Mouse (Mus musculus) erythroblast, embryonic 14.5 days (primary cell): ENCODE measurements at regions not wholly inside any gene's neighbourhood (a gene's known extent, or its start where the extent isn't known, plus 50 kb on each side); places are given as distances from the start of the nearest gene placed in this dataset.

ENCODE experiments used
- H3K27me3 ChIP-seq: 2 replicates; pipeline ENCODE4 v1.6.1; 2012; ENCODE audit warnings: inconsistent platforms; ENCODE audit not compliant: control insufficient read depth
- H3K36me3 ChIP-seq: 2 replicates; pipeline ENCODE4 v1.6.1; 2012; ENCODE audit warnings: mild to moderate bottlenecking, inconsistent platforms; ENCODE audit not compliant: control insufficient read depth
- H3K4me1 ChIP-seq: 2 replicates; pipeline ENCODE4 v1.6.1; 2012; ENCODE audit warnings: inconsistent platforms; ENCODE audit not compliant: control insufficient read depth
- H3K4me3 ChIP-seq: replicated peaks from 2 replicates; pipeline ENCODE3; 2012; ENCODE audit warnings: moderate library complexity, mild to moderate bottlenecking, inconsistent platforms
- H3K9me3 ChIP-seq: 2 replicates; pipeline ENCODE4 v1.6.1; 2012; ENCODE audit warnings: low read length, inconsistent platforms, mixed read lengths; ENCODE audit not compliant: control insufficient read depth
- GATA1 ChIP-seq: IDR thresholded peaks from 2 replicates; pipeline ENCODE4 v1.6.1; 2012; ENCODE audit warnings: low read length, inconsistent platforms, mixed read lengths
- TAL1 ChIP-seq: IDR thresholded peaks from 3 replicates; pipeline ENCODE4 v1.6.1; 2012; ENCODE audit warnings: low read length, inconsistent platforms, mixed read lengths

GRCm38 (mm10) chr12:107677076-107677475 is 188.6 kb downstream of the 3110018I06Rik start:
- H3K4me1 ChIP-seq, result no peaks in the 10 kb centered on the region
- no peak for TF ChIP-seq GATA1
- TF ChIP-seq TAL1, result no peak
- peaks cover 38% of the 10 kb centered on the region for H3K9me3 ChIP-seq
- no peaks in the 10 kb centered on the region for H3K36me3 ChIP-seq
- no peaks in the 10 kb centered on the region for H3K27me3 ChIP-seq
- no peak overlapping the region for H3K4me3 ChIP-seq

GRCm38 (mm10) chr12:107687447-107687846 is 199.0 kb downstream of the 3110018I06Rik start:
- peaks cover 27% of the 10 kb centered on the region for H3K9me3 ChIP-seq
- H3K4me1 ChIP-seq, result no peaks in the 10 kb centered on the region
- no peaks in the 10 kb centered on the region for H3K27me3 ChIP-seq
- H3K4me3 ChIP-seq, result no peak overlapping the region
- H3K36me3 ChIP-seq, result no peaks in the 10 kb centered on the region
- TF ChIP-seq GATA1 (no peak), TAL1 (no peak)

GRCm38 (mm10) chr12:107689418-107689817 is 201.0 kb downstream of the 3110018I06Rik start:
- Histone ChIP-seq H3K9me3 (peaks cover 34% of the 10 kb centered on the region), H3K36me3 (no peaks in the 10 kb centered on the region), H3K4me1 (no peaks in the 10 kb centered on the region), H3K27me3 (no peaks in the 10 kb centered on the region), H3K4me3 (no peak overlapping the region)
- TF ChIP-seq TAL1, result no peak
- no peak for TF ChIP-seq GATA1

GRCm38 (mm10) chr12:107690061-107690460 is 201.6 kb downstream of the 3110018I06Rik start:
- no peaks in the 10 kb centered on the region for H3K36me3 ChIP-seq
- H3K27me3 ChIP-seq, result no peaks in the 10 kb centered on the region
- peaks cover 34% of the 10 kb centered on the region for H3K9me3 ChIP-seq
- H3K4me1 ChIP-seq, result no peaks in the 10 kb centered on the region
- no peak overlapping the region for H3K4me3 ChIP-seq
- TF ChIP-seq GATA1 (no peak), TAL1 (no peak)

- no peak overlapping the region for H3K4me3 ChIP-seq
- TF ChIP-seq TAL1 (no peak), GATA1 (no peak)
- H3K9me3 ChIP-seq, result peaks cover 42% of the 10 kb centered on the region
- no peaks in the 10 kb centered on the region for H3K36me3 ChIP-seq
- H3K4me1 ChIP-seq, result no peaks in the 10 kb centered on the region
- H3K27me3 ChIP-seq, result no peaks in the 10 kb centered on the region
Observed at GRCm38 (mm10) chr12:107693693-107694092, 205.3 kb downstream of the 3110018I06Rik start.

- TF ChIP-seq GATA1, result no peak
- TF ChIP-seq TAL1, result no peak
- Histone ChIP-seq H3K4me1 (no peaks in the 10 kb centered on the region), H3K27me3 (no peaks in the 10 kb centered on the region), H3K4me3 (no peak overlapping the region), H3K36me3 (no peaks in the 10 kb centered on the region), H3K9me3 (peaks cover 52% of the 10 kb centered on the region)
Observed at GRCm38 (mm10) chr12:107695014-107695413, 206.6 kb downstream of the 3110018I06Rik start.

GRCm38 (mm10) chr12:107695438-107696267 is 207.2 kb downstream of the 3110018I06Rik start:
- Histone ChIP-seq H3K9me3 (peaks cover 59% of the 10 kb centered on the region), H3K4me1 (no peaks in the 10 kb centered on the region), H3K4me3 (no peak overlapping the region), H3K27me3 (no peaks in the 10 kb centered on the region), H3K36me3 (no peaks in the 10 kb centered on the region)
- TF ChIP-seq TAL1 (no peak), GATA1 (no peak)

GRCm38 (mm10) chr12:107700317-107700716 is 211.9 kb downstream of the 3110018I06Rik start:
- no peak for TF ChIP-seq GATA1
- H3K9me3 ChIP-seq, result peaks cover 87% of the 10 kb centered on the region
- H3K36me3 ChIP-seq, result no peaks in the 10 kb centered on the region
- no peaks in the 10 kb centered on the region for H3K27me3 ChIP-seq
- H3K4me1 ChIP-seq, result no peaks in the 10 kb centered on the region
- H3K4me3 ChIP-seq, result no peak overlapping the region

- H3K27me3 ChIP-seq, result no peaks in the 10 kb centered on the region
- H3K36me3 ChIP-seq, result no peaks in the 10 kb centered on the region
- no peak overlapping the region for H3K4me3 ChIP-seq
- TF ChIP-seq TAL1 (no peak), GATA1 (no peak)
- peaks cover 89% of the 10 kb centered on the region for H3K9me3 ChIP-seq
- no peaks in the 10 kb centered on the region for H3K4me1 ChIP-seq
Observed at GRCm38 (mm10) chr12:107700868-107701597, 212.6 kb downstream of the 3110018I06Rik start.
